Mouse (Mus musculus) embryonic facial prominence, embryonic 13.5 days (tissue): ENCODE measurements around the gene Olfr410. TPM values are rescaled to one million over a fixed set of nuclear protein-coding genes. Genes with fewer than 3 reads are reported as not detected.

ENCODE experiments used
- polyA plus RNA-seq: library from polyadenylated mRNA; unstranded; fragments of >200 nt; fragmentation: Nextera tagmentation; extraction: Ambion mirVana; gene quantifications from 2 replicates; pipeline ENCODE4 v1.2.1, GENCODE M21; 2015

Olfr410 gene
- polyA plus RNA-seq, 1 experiment from 2014 or later: not detected

Other genes with a start within 250 kb of the Olfr410 start
- not detected in 2 replicates for gene Olfr401, start 224.3 kb downstream of the Olfr410 start, polyA plus RNA-seq
- gene Olfr402, start 184.5 kb downstream of the Olfr410 start, polyA plus RNA-seq: not detected in 2 replicates
- not detected in 2 replicates for gene Olfr403, start 151.8 kb downstream of the Olfr410 start, polyA plus RNA-seq
- gene Olfr43, start 126.7 kb downstream of the Olfr410 start, polyA plus RNA-seq: not detected in 2 replicates
- gene Olfr406, start 78.2 kb downstream of the Olfr410 start, polyA plus RNA-seq: not detected in 2 replicates
- gene Olfr59, start 54.3 kb downstream of the Olfr410 start, polyA plus RNA-seq: not detected in 2 replicates
- not detected in 2 replicates for gene Olfr411, start 14.6 kb upstream of the Olfr410 start, polyA plus RNA-seq
- gene Olfr412, start 24.0 kb upstream of the Olfr410 start, polyA plus RNA-seq: not detected in 2 replicates